Comparison of ENCODE assay signal across 7 mouse cellular contexts in the genomic region with DNA sequence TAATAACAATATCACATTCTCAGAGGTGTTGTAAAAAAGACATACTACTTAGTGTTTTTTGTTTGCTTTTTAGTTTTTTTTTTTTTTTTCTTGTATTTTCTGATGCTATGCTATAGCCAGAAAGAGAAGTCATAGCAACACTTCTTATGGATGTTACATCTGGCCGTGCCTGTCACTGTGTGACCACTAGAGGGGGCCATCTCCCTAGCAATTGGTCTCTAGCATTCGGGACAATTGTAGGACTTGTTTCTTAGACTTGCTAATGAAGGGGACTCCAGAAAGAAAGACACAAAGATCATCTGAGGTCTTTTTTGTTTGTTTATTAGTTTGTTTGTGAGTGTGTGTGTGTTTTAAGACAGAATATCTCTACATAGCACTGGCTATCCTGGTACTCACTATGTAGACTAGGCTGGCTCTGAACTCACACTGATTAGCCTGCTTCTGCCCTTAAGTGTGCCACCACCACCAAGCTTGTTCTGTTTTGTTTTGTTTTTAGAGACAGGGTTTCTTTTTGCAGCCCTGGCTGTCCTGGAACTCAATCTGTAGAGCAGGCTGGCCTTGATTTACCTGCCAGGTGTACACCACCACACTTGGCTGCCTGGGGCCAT. TPM values are rescaled to one million over a fixed set of nuclear protein-coding genes. Genes with fewer than 3 reads are reported as not detected.
DNase-seq lines count a peak whose midpoint lies in the region; TF ChIP-seq lines count a peak whose summit lies in the region.

No protein-coding gene starts in this region.

- peak; percentile 80 for DNase-seq in CH12.LX (ENCODE audit: extremely low read depth)
- peak; percentile 67 for DNase-seq in c-Kit-positive CD71-positive TER-119-positive erythroid progenitor cells, embryonic 14.5 days (ENCODE audit: low spot score)
- DNase-seq in forelimb bud, embryonic 11.5 days (ENCODE audit: low read depth, low spot score), result peak; percentile 57
- peak; percentile 56 for DNase-seq in layer of hippocampus, adult 11-12 months (ENCODE audit: low spot score)
- DNase-seq in lung, postnatal 10 days, result peak; percentile 59
- DNase-seq in right cerebral cortex, adult 2 months (ENCODE audit: low spot score in 2 of 2), result peak; percentile 68 to 81

- no peak overlapping the region for H3K4me2 ChIP-seq in CH12.LX (ENCODE audit: insufficient read depth, low read depth, poor library complexity, severe bottlenecking)

- dilution Hi-C loops in CH12.LX (cut with MboI; ENCODE audit: extremely low pct_ligation_motif_present, extremely low pct_unique_long_range_greater_than_20kb, low sequenced_read_pairs), result no loop called here

- H3K79me2 ChIP-seq in C2C12 (ENCODE audit: control insufficient read depth, insufficient read depth), result no peaks in the 10 kb centered on the region
- H3K79me2 ChIP-seq in CH12.LX (replicated peaks; ENCODE audit: control insufficient read depth, extremely low read depth, insufficient read depth, poor library complexity, severe bottlenecking), result no peaks in the 10 kb centered on the region

- peak; percentile 69 for TF ChIP-seq CTCF in C2C12 (IDR thresholded peaks at IDR 0.05; ENCODE audit: control insufficient read depth, insufficient read depth, insufficient read length)
- TF ChIP-seq CTCF in CH12.LX (conservative IDR thresholded peaks at IDR 0.05 in 1 of 2, IDR thresholded peaks at IDR 0.05 in 1 of 2; ENCODE audit: low read depth in 2 of 2, low read length in 2 of 2), result peak; percentile 89 to 95

- no peak for TF ChIP-seq EP300 in CH12.LX (IDR thresholded peaks at IDR 0.05; ENCODE audit: low read length)

- H3K27ac ChIP-seq in CH12.LX (ENCODE audit: insufficient read depth, low read depth), result no peak overlapping the region

- H3K27me3 ChIP-seq in C2C12 (ENCODE audit: control insufficient read depth, insufficient read depth, insufficient read length) (no peaks in the 10 kb centered on the region), CH12.LX (replicated peaks) (no peaks in the 10 kb centered on the region)

- peak; percentile 100 for TF ChIP-seq RAD21 in CH12.LX (IDR thresholded peaks at IDR 0.05; ENCODE audit: low read depth, low read length)

- H3K9ac ChIP-seq in CH12.LX (ENCODE audit: insufficient read depth, low read depth), result no peak overlapping the region

- TF ChIP-seq POLR2A in CH12.LX (IDR thresholded peaks at IDR 0.05; ENCODE audit: low read depth, low read length), result no peak

- in situ Hi-C loops in CH12.LX (cut with MboI; ENCODE audit: low pct_ligation_motif_present, low pct_unique_long_range_greater_than_20kb, low sequenced_read_pairs), result loop anchor here (10.0 kb wide), 3 partner anchors 112 to 362 kb away; no protein-coding TSS in a partner anchor

- H3K9me3 ChIP-seq in CH12.LX (replicated peaks; ENCODE audit: low read length), result peaks cover 7% of the 10 kb centered on the region

- H3K4me1 ChIP-seq in CH12.LX (ENCODE audit: control insufficient read depth in 1 of 2, insufficient read depth in 2 of 2), result no peaks in the 10 kb centered on the region

- peaks cover 50% of the 10 kb centered on the region for H3K36me3 ChIP-seq in C2C12 (ENCODE audit: control insufficient read depth, insufficient read depth)
- peaks cover 46 to 74% of the 10 kb centered on the region in 2 experiments for H3K36me3 ChIP-seq in CH12.LX (replicated peaks in 1 of 2; ENCODE audit: control insufficient read depth in 1 of 2, insufficient read depth in 1 of 2, low read length in 1 of 2)

- H3ac ChIP-seq in C2C12 (ENCODE audit: control insufficient read depth, insufficient read length, low read depth), result no peak overlapping the region

- no peaks in the 10 kb centered on the region for H3K79me3 ChIP-seq in C2C12 (ENCODE audit: low read depth)

- H3K4me3 ChIP-seq in C2C12 (ENCODE audit: insufficient read depth, poor library complexity, severe bottlenecking), result no peak overlapping the region
- H3K4me3 ChIP-seq in CH12.LX (replicated peaks in 1 of 3; ENCODE audit: low read depth in 2 of 3, low read length in 2 of 3, poor library complexity in 1 of 3), result no peak overlapping the region

TF ChIP-seq in C2C12, 6 proteins besides CTCF, POLR2A, EP300 and RAD21:
- TF ChIP-seq CEBPB (IDR thresholded peaks at IDR 0.05; ENCODE audit: low read depth), result no peak
- no peak for TF ChIP-seq FOSL1 (IDR thresholded peaks at IDR 0.05; ENCODE audit: insufficient read depth, low read length, poor library complexity, severe bottlenecking)
- TF ChIP-seq USF1 (IDR thresholded peaks at IDR 0.05; ENCODE audit: low read depth), result no peak
- no peak for TF ChIP-seq MYOD1 (IDR thresholded peaks at IDR 0.05; ENCODE audit: control insufficient read depth, insufficient read length, low read depth)
- no peak for TF ChIP-seq MAX (IDR thresholded peaks at IDR 0.05)

TF ChIP-seq in CH12.LX, 34 proteins besides CTCF, POLR2A, EP300 and RAD21:
- TF ChIP-seq ELF1 (IDR thresholded peaks at IDR 0.05; ENCODE audit: low read depth, low read length) (no peak), ZKSCAN1 (IDR thresholded peaks at IDR 0.05; ENCODE audit: borderline replicate concordance, low read depth, low read length) (no peak), POLR2AphosphoS2 (IDR thresholded peaks at IDR 0.05; ENCODE audit: low read depth, low read length) (no peak), CHD2 (IDR thresholded peaks at IDR 0.05; ENCODE audit: low read length) (no peak), MEF2A (IDR thresholded peaks at IDR 0.05; ENCODE audit: borderline replicate concordance, low read depth, low read length) (no peak), USF1 (IDR thresholded peaks at IDR 0.05; ENCODE audit: low read depth, low read length) (no peak), MYC (IDR thresholded peaks at IDR 0.05; ENCODE audit: low read depth, low read length) (no peak), IRF4 (IDR thresholded peaks at IDR 0.05; ENCODE audit: low read depth, low read length) (no peak), USF2 (conservative IDR thresholded peaks at IDR 0.05; ENCODE audit: low read depth, low read length) (no peak), JUND (conservative IDR thresholded peaks at IDR 0.05; ENCODE audit: low read depth, low read length) (no peak), UBTF (IDR thresholded peaks at IDR 0.05; ENCODE audit: low read depth, low read length) (no peak), HCFC1 (IDR thresholded peaks at IDR 0.05; ENCODE audit: low read depth, low read length) (no peak), SMC3 (IDR thresholded peaks at IDR 0.05; ENCODE audit: low read depth, low read length) (peak; percentile 93), PAX5 (IDR thresholded peaks at IDR 0.05; ENCODE audit: low read length) (no peak), NRF1 (IDR thresholded peaks at IDR 0.05; ENCODE audit: low read depth, low read length) (no peak), CHD1 (IDR thresholded peaks at IDR 0.05; ENCODE audit: low read depth, low read length) (no peak), GABPA (IDR thresholded peaks at IDR 0.05; ENCODE audit: insufficient replicate concordance, low read depth, low read length) (no peak), ZC3H11A (IDR thresholded peaks at IDR 0.05; ENCODE audit: low read depth, low read length) (peak; percentile 57), MAFK (IDR thresholded peaks at IDR 0.05; ENCODE audit: insufficient replicate concordance, low read length) (no peak), BHLHE40 (IDR thresholded peaks at IDR 0.05; ENCODE audit: low read depth, low read length) (no peak), E2F4 (IDR thresholded peaks at IDR 0.05; ENCODE audit: insufficient replicate concordance, low read depth, low read length) (no peak), MXI1 (IDR thresholded peaks at IDR 0.05; ENCODE audit: low read depth, low read length) (no peak), KAT2A (IDR thresholded peaks at IDR 0.05; ENCODE audit: insufficient replicate concordance, low read length) (no peak), MAZ (IDR thresholded peaks at IDR 0.05; ENCODE audit: low read depth, low read length) (no peak), ZMIZ1 (IDR thresholded peaks at IDR 0.05; ENCODE audit: low read depth, low read length) (no peak), TCF12 (IDR thresholded peaks at IDR 0.05; ENCODE audit: low read depth, low read length) (no peak), SIN3A (IDR thresholded peaks at IDR 0.05; ENCODE audit: low read length) (peak; percentile 44; the same call in 1 of the 2 replicates), ZNF384 (IDR thresholded peaks at IDR 0.05; ENCODE audit: low read depth, low read length) (no peak), NELFE (IDR thresholded peaks at IDR 0.05; ENCODE audit: low read depth, low read length) (peak; percentile 40; the same call in 1 of the 2 replicates), TBP (conservative IDR thresholded peaks at IDR 0.05; ENCODE audit: low read depth, low read length) (no peak), RCOR1 (conservative IDR thresholded peaks at IDR 0.05; ENCODE audit: low read depth, low read length) (no peak), MAX (IDR thresholded peaks at IDR 0.05; ENCODE audit: low read length) (no peak), ETS1 (conservative IDR thresholded peaks at IDR 0.05; ENCODE audit: low read depth, low read length) (no peak), JUN (IDR thresholded peaks at IDR 0.05; ENCODE audit: insufficient read depth, low read depth, low read length) (no peak)

RNA-seq across cellular contexts. Expression of a gene that starts 18.3 kb away (rescaled TPM):
- polyA plus RNA-seq in C2C12 (2012; fragmentation: generic; extraction: Trizol) (17.7 TPM), CH12.LX (2012; ENCODE audit: insufficient read length, low read depth) (26.9 and 29.2 TPM in 2 replicates)
- total RNA-seq in CH12.LX (2012; rRNA removed) (12.7 and 12.9 TPM in 2 replicates), CH12.LX (2014; rRNA removed) (29.5 and 30.6 TPM in 2 replicates)

RNA-seq across cellular contexts. Expression of a gene that starts 29.1 kb away (rescaled TPM):
- polyA plus RNA-seq in C2C12 (2012; fragmentation: generic; extraction: Trizol) (not detected), CH12.LX (2012; ENCODE audit: insufficient read length, low read depth) (0.30 and 0.31 TPM in 2 replicates)
- total RNA-seq in CH12.LX (2012; rRNA removed) (0.08 TPM in 1 of 2 replicates, not detected in the other), CH12.LX (2014; rRNA removed) (not detected in 2 replicates)

RNA-seq across cellular contexts. Expression of a gene that starts 36.6 kb away (rescaled TPM):
- polyA plus RNA-seq in C2C12 (2012; fragmentation: generic; extraction: Trizol) (0.91 TPM), CH12.LX (2012; ENCODE audit: insufficient read length, low read depth) (4.7 TPM in 2 replicates)
- total RNA-seq in CH12.LX (2012; rRNA removed) (0.89 and 1.1 TPM in 2 replicates), CH12.LX (2014; rRNA removed) (1.4 and 1.6 TPM in 2 replicates)

RNA-seq across cellular contexts. Expression of a gene that starts 59.8 kb away (rescaled TPM):
- not detected for polyA plus RNA-seq in C2C12 (2012; fragmentation: generic; extraction: Trizol)
- total RNA-seq in CH12.LX (2012; rRNA removed), result not detected in 2 replicates
- total RNA-seq in CH12.LX (2014; rRNA removed), result not detected in 2 replicates
- polyA plus RNA-seq in CH12.LX (2012; ENCODE audit: insufficient read length, low read depth), result not detected in 2 replicates
